Mouse (Mus musculus) bone marrow, adult 2 months (tissue): ENCODE data around the gene Igfbp7.

Source experiments
- CTCF ChIP-seq: fragments of 200-500 bp; IDR thresholded peaks from 2 replicates; pipeline ENCODE4 v1.5.1; 2011; ENCODE audit warnings: low read length, control low read depth; ENCODE audit not compliant: control insufficient read depth, insufficient read depth
- POLR2A ChIP-seq: fragments of 200-500 bp; IDR thresholded peaks from 2 replicates; pipeline ENCODE4 v1.6.1; 2011; ENCODE audit warnings: low read depth, mild to moderate bottlenecking, control low read depth, low read length, borderline replicate concordance; ENCODE audit not compliant: control insufficient read depth

DNA sequence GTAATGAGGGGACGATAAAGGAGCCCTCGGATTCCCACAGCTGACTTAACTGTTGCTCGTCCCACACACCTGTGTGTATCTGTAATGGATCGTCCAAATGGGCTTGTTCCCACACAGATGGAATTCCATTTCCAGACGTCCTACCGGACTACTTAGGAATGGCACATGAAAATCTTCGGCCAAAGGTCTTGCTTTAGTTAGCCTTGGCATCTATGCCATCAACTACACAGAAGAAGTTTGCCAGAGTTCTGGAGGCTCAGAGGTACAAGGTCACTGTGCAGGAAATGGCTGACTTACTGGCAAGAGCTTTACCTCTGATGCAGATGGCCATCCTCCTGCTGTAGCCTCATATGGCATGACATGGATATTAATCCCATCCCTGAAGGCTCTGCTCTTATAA lies 26.6 kb downstream of the Igfbp7 start:
- TF ChIP-seq CTCF = no peak
- TF ChIP-seq POLR2A = no peak
